Mouse (Mus musculus) CH12.LX (cell line): Measurements from ENCODE around the gene Casr. TPM values are rescaled to one million over a fixed set of nuclear protein-coding genes. Genes with fewer than 3 reads are reported as not detected.
A peak's percentile ranks its signal among the peaks of the same experiment; 100 is the strongest.

Experiments used
- DNase-seq: peaks from one replicate; pipeline ENCODE4 v3.0.0-alpha.2; 2013; ENCODE audit errors: extremely low read depth
- H3K27ac ChIP-seq: 2 replicates; pipeline ENCODE4 v1.5.1; 2012; ENCODE audit warnings: low read depth, mild to moderate bottlenecking, control low read depth, moderate library complexity; ENCODE audit not compliant: insufficient read depth
- H3K27me3 ChIP-seq: replicated peaks from 2 replicates; pipeline ENCODE3; 2012; ENCODE audit warnings: inconsistent platforms
- H3K36me3 ChIP-seq, 2 experiments: replicated peaks in 1 of 2; 2 replicates each; pipeline versions ENCODE3 to v1.6.1; 2012; ENCODE audit warnings: inconsistent platforms in 1 of 2, low read length in 1 of 2, mild to moderate bottlenecking in 1 of 2, mixed read lengths in 1 of 2, moderate library complexity in 1 of 2; ENCODE audit not compliant: control insufficient read depth in 1 of 2, insufficient read depth in 1 of 2
- H3K4me1 ChIP-seq, 2 experiments: 2 replicates each; pipeline ENCODE4 v1.6.1; 2012; ENCODE audit warnings: inconsistent platforms in 1 of 2, moderate library complexity in 1 of 2; ENCODE audit not compliant: insufficient read depth in 2 of 2, control insufficient read depth in 1 of 2
- H3K4me2 ChIP-seq: 2 replicates; pipeline ENCODE4 v1.6.1; 2012; ENCODE audit warnings: low read depth, mild to moderate bottlenecking, control low read depth; ENCODE audit not compliant: poor library complexity, insufficient read depth, severe bottlenecking
- H3K4me3 ChIP-seq, 3 experiments: fragments of 150-350 bp in 1 of 3; sonication (generic) in 1 of 3; replicated peaks in 1 of 3; 2 replicates each; pipeline versions ENCODE3 to v1.5.1; 2011 to 2012; ENCODE audit warnings: low read depth in 2 of 3, low read length in 2 of 3, mild to moderate bottlenecking in 2 of 3, moderate library complexity in 2 of 3, control low read depth in 1 of 3, improper control_type of control experiment in 1 of 3, inconsistent platforms in 1 of 3, mixed read lengths in 1 of 3; ENCODE audit not compliant: poor library complexity in 1 of 3
- H3K79me2 ChIP-seq: replicated peaks from 2 replicates; pipeline ENCODE4 v1.6.1; 2012; ENCODE audit warnings: mild to moderate bottlenecking, moderate library complexity; ENCODE audit not compliant: control insufficient read depth, poor library complexity, insufficient read depth, severe bottlenecking; ENCODE audit errors: extremely low read depth
- H3K9ac ChIP-seq: 2 replicates; pipeline ENCODE4 v1.6.1; 2012; ENCODE audit warnings: low read depth, mild to moderate bottlenecking, control low read depth, moderate library complexity; ENCODE audit not compliant: insufficient read depth
- H3K9me3 ChIP-seq: replicated peaks from 2 replicates; pipeline ENCODE3; 2012; ENCODE audit warnings: low read length, inconsistent platforms, mixed read lengths
- CHD2 ChIP-seq: IDR thresholded peaks from 2 replicates; pipeline ENCODE4 v1.6.1; 2011; ENCODE audit warnings: low read length, improper control_type of control experiment
- E2F4 ChIP-seq: IDR thresholded peaks from 2 replicates; pipeline ENCODE4 v1.6.1; 2011; ENCODE audit warnings: low read depth, low read length, improper control_type of control experiment; ENCODE audit not compliant: insufficient replicate concordance
- ELF1 ChIP-seq: IDR thresholded peaks from 2 replicates; pipeline ENCODE4 v1.6.1; 2014; ENCODE audit warnings: low read depth, mild to moderate bottlenecking, inconsistent platforms, low read length, improper control_type of control experiment
- GABPA ChIP-seq: IDR thresholded peaks from 2 replicates; pipeline ENCODE4 v1.6.1; 2012; ENCODE audit warnings: low read depth, low read length, improper control_type of control experiment, inconsistent platforms; ENCODE audit not compliant: insufficient replicate concordance
- HCFC1 ChIP-seq: IDR thresholded peaks from 2 replicates; pipeline ENCODE4 v1.6.1; 2012; ENCODE audit warnings: low read depth, mild to moderate bottlenecking, inconsistent platforms, low read length, improper control_type of control experiment
- IRF4 ChIP-seq: IDR thresholded peaks from 2 replicates; pipeline ENCODE4 v1.6.1; 2014; ENCODE audit warnings: low read depth, mild to moderate bottlenecking, inconsistent platforms, low read length, improper control_type of control experiment
- MAFK ChIP-seq: IDR thresholded peaks from 2 replicates; pipeline ENCODE4 v1.6.1; 2011; ENCODE audit warnings: low read length, improper control_type of control experiment; ENCODE audit not compliant: insufficient replicate concordance
- MAZ ChIP-seq: IDR thresholded peaks from 2 replicates; pipeline ENCODE4 v1.6.1; 2012; ENCODE audit warnings: low read depth, mild to moderate bottlenecking, inconsistent platforms, low read length, improper control_type of control experiment, moderate library complexity
- MYC ChIP-seq: IDR thresholded peaks from 2 replicates; pipeline ENCODE4 v1.6.1; 2011; ENCODE audit warnings: low read depth, mild to moderate bottlenecking, improper control_type of control experiment, low read length
- POLR2A ChIP-seq: IDR thresholded peaks from 2 replicates; pipeline ENCODE4 v1.6.1; 2011; ENCODE audit warnings: low read depth, mild to moderate bottlenecking, improper control_type of control experiment, low read length
- POLR2AphosphoS2 ChIP-seq: IDR thresholded peaks from 2 replicates; pipeline ENCODE4 v1.6.1; 2011; ENCODE audit warnings: low read depth, low read length, improper control_type of control experiment
- RAD21 ChIP-seq: IDR thresholded peaks from 2 replicates; pipeline ENCODE4 v1.6.1; 2011; ENCODE audit warnings: low read depth, mild to moderate bottlenecking, low read length, improper control_type of control experiment, moderate library complexity
- SMC3 ChIP-seq: IDR thresholded peaks from 2 replicates; pipeline ENCODE4 v1.6.1; 2011; ENCODE audit warnings: low read depth, low read length, improper control_type of control experiment
- TBP ChIP-seq: conservative IDR thresholded peaks from 2 replicates; pipeline ENCODE4 v1.6.1; 2011; ENCODE audit warnings: low read depth, low read length, improper control_type of control experiment
- TCF12 ChIP-seq: IDR thresholded peaks from 2 replicates; pipeline ENCODE4 v1.6.1; 2014; ENCODE audit warnings: low read depth, mild to moderate bottlenecking, inconsistent platforms, low read length, improper control_type of control experiment
- USF1 ChIP-seq: IDR thresholded peaks from 2 replicates; pipeline ENCODE4 v1.6.1; 2014; ENCODE audit warnings: low read depth, mild to moderate bottlenecking, inconsistent platforms, low read length, improper control_type of control experiment
- USF2 ChIP-seq: conservative IDR thresholded peaks from 2 replicates; pipeline ENCODE4 v1.6.1; 2011; ENCODE audit warnings: low read depth, low read length, improper control_type of control experiment
- ZC3H11A ChIP-seq: IDR thresholded peaks from 2 replicates; pipeline ENCODE4 v1.6.1; 2012; ENCODE audit warnings: low read depth, mild to moderate bottlenecking, inconsistent platforms, low read length, improper control_type of control experiment
- ZNF384 ChIP-seq: IDR thresholded peaks from 2 replicates; pipeline ENCODE4 v1.6.1; 2012; ENCODE audit warnings: low read depth, low read length, improper control_type of control experiment, inconsistent platforms
- dilution Hi-C: fragments of 300-500 bp; cut with MboI; formaldehyde crosslinking; loops from 2 replicates; pipeline ENCODE4 v1.14.3; 2020; ENCODE audit warnings: low sequenced_read_pairs; ENCODE audit not compliant: extremely low pct_unique_long_range_greater_than_20kb, extremely low pct_ligation_motif_present
- in situ Hi-C: fragments of 300-500 bp; cut with MboI; formaldehyde crosslinking; loops from 3 replicates; pipeline ENCODE4 v1.14.3; 2019; ENCODE audit warnings: low sequenced_read_pairs, low pct_ligation_motif_present, low pct_unique_long_range_greater_than_20kb, mixed read lengths
- polyA plus RNA-seq: library from polyadenylated mRNA; unstranded; fragments of >175 nt; gene quantifications from 2 replicates; pipeline ENCODE4 v1.2.1, GENCODE M21; 2012; ENCODE audit warnings: low read depth; ENCODE audit not compliant: insufficient read length
- total RNA-seq, 2 experiments: library from RNA; depleted of rRNA; stranded (reverse); fragments of 300-350 nt in 1 of 2; fragments of >200 nt in 1 of 2; gene quantifications; 2 replicates each; pipeline ENCODE4 v1.2.3; 2012 to 2014

The Casr gene
- total and polyA plus RNA-seq, 3 experiments: 0.35 to 0.63 (median 0.59) TPM

DNA sequence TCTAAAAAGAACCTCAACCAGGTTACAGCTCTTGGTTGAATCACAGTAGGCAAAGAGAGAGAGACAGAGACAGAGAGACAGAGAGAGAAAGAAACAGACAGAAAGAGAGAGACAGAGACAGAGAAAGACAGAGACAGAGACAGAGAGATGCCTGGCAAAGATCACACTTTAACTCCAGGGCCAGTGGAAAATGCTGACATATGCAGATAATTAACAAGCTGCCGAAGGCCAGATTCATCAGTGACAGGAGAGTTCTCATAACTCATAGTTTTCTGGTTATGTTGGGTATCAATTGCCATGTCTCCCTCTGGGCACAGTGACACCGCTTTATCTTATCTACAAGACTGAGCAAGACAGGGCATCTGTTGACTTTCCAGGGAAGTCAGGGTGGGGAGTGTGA is 94.0 kb downstream of the Casr start:
- Histone ChIP-seq H3K27ac (no peak overlapping the region), H3K9me3 (peaks cover 2% of the 10 kb centered on the region), H3K27me3 (no peaks in the 10 kb centered on the region), H3K4me3 (no peak overlapping the region), H3K79me2 (no peaks in the 10 kb centered on the region), H3K9ac (no peak overlapping the region), H3K36me3 (no peaks in the 10 kb centered on the region)
- dilution Hi-C loops: no loop called here
- TF ChIP-seq POLR2AphosphoS2 (no peak), TCF12 (no peak), MAFK (peak; percentile 92)
- TF ChIP-seq, all 38 proteins: peak for 1
- in situ Hi-C loops: loop anchor here (10.0 kb wide), 1 partner anchor 347 kb away; no protein-coding TSS in a partner anchor
- DNase-seq: no peak
- peaks cover 0 to 2% of the 10 kb centered on the region in 2 experiments; a peak in 1 of 4 replicates for H3K4me1 ChIP-seq
- H3K4me2 ChIP-seq: no peak overlapping the region

DNA sequence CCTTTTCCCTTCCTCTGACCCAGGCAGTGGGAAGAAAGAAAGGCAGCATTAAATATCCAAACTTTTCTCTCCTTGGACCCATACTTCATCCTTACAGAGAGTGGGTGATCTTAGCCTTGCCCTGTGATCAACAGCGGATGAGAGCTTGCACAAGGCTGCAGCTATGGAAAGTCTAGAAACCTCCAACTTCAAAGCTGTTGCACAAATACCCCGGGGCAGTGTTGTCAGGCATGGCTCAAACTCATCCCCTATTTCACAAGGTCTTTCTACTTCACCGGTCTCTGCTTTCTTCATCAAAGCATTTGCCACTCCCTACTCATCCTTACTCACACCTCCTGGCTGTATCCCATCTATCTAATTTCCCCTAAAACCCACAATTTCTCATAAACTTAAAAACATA is 96.5 kb downstream of the Casr start:
- no peak overlapping the region for H3K9ac ChIP-seq
- in situ Hi-C loops (loop anchor here (10.0 kb wide), 1 partner anchor 349 kb away; no protein-coding TSS in a partner anchor), dilution Hi-C loops (no loop called here)
- no peaks in the 10 kb centered on the region for H3K27me3 ChIP-seq
- H3K27ac ChIP-seq: no peak overlapping the region
- no peak for DNase-seq
- H3K9me3 ChIP-seq: peaks cover 2% of the 10 kb centered on the region
- H3K4me1 ChIP-seq: no peaks in the 10 kb centered on the region
- H3K4me3 ChIP-seq: no peak overlapping the region
- H3K4me2 ChIP-seq: no peak overlapping the region
- H3K36me3 ChIP-seq: no peaks in the 10 kb centered on the region
- no peaks in the 10 kb centered on the region for H3K79me2 ChIP-seq
- no peak for TF ChIP-seq E2F4
- no peak for TF ChIP-seq GABPA
- no peak for TF ChIP-seq MAZ
- no peak for TF ChIP-seq HCFC1
- no peak for TF ChIP-seq USF1
- no peak for TF ChIP-seq ZNF384
- no peak for TF ChIP-seq MYC
- TF ChIP-seq TCF12: no peak
- no peak for TF ChIP-seq TBP
- no peak for TF ChIP-seq POLR2A
- TF ChIP-seq USF2: no peak
- no peak for TF ChIP-seq CHD2
- no peak for TF ChIP-seq SMC3
- no peak for TF ChIP-seq MAFK
- TF ChIP-seq RAD21: no peak
- no peak for TF ChIP-seq ELF1
- TF ChIP-seq IRF4: no peak
- TF ChIP-seq ZC3H11A: no peak
- TF ChIP-seq, all 38 proteins: peak for 0
